Mouse (Mus musculus): ENCODE results near the gene Lnx1.

DNA sequence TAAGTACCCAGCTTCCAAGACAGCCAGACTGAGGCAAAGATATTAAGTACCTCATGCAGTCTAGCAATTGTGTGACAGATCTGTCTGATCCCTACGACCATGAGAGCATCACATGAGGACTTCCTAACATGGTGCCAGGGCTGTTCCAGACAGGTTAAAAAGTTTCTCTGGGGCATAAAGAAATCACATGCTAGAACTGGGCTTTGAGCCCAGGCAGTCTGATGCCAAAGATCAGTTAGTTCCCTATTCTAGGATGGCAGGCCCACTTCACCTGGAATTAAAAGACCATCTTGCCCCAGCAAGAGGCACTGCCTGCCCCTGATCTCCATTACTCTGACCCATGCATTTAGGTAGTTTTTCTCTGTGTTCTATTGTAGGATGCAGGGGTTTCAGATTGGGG, 3.0 kb downstream of the Lnx1 start:
- TF ChIP-seq CEBPB (IDR thresholded peaks at IDR 0.05; ENCODE audit: insufficient read depth, poor library complexity, severe bottlenecking) = no peak
- TF ChIP-seq POLR2A (IDR thresholded peaks at IDR 0.05; ENCODE audit: insufficient read length, low read depth) = no peak
- TF ChIP-seq MYOG (IDR thresholded peaks at IDR 0.05; ENCODE audit: control insufficient read depth in 1 of 3, insufficient read depth in 1 of 3, insufficient read length in 2 of 3, low read depth in 2 of 3) = no peak
- no peak for TF ChIP-seq POLR2AphosphoS2 (IDR thresholded peaks at IDR 0.05; ENCODE audit: insufficient read length, low read depth)
- no peak for TF ChIP-seq MAX (IDR thresholded peaks at IDR 0.05; ENCODE audit: low read depth)

Data from myocyte (in vitro differentiated cells).